Mouse (Mus musculus) C2C12 (cell line): ENCODE results near the gene Saa2.

Source experiments
- CEBPB ChIP-seq: IDR thresholded peaks from one replicate; pipeline ENCODE4 v1.6.1; 2011; ENCODE audit warnings: low read depth, mild to moderate bottlenecking, control low read depth, moderate library complexity
- CTCF ChIP-seq: IDR thresholded peaks from one replicate; pipeline ENCODE4 v1.5.1; 2011; ENCODE audit not compliant: control insufficient read depth, insufficient read depth, insufficient read length
- MAX ChIP-seq: IDR thresholded peaks from one replicate; pipeline ENCODE4 v1.6.1; 2011; ENCODE audit warnings: mild to moderate bottlenecking, control low read depth
- MYOD1 ChIP-seq: IDR thresholded peaks from one replicate; pipeline ENCODE4 v1.6.1; 2011; ENCODE audit warnings: low read depth; ENCODE audit not compliant: control insufficient read depth, insufficient read length
- MYOG ChIP-seq: IDR thresholded peaks from one replicate; pipeline ENCODE4 v1.6.1; 2011; ENCODE audit not compliant: control insufficient read depth, insufficient read length; ENCODE audit errors: extremely low read depth
- USF1 ChIP-seq: IDR thresholded peaks from one replicate; pipeline ENCODE4 v1.6.1; 2011; ENCODE audit warnings: low read depth, mild to moderate bottlenecking, control low read depth, moderate library complexity

DNA sequence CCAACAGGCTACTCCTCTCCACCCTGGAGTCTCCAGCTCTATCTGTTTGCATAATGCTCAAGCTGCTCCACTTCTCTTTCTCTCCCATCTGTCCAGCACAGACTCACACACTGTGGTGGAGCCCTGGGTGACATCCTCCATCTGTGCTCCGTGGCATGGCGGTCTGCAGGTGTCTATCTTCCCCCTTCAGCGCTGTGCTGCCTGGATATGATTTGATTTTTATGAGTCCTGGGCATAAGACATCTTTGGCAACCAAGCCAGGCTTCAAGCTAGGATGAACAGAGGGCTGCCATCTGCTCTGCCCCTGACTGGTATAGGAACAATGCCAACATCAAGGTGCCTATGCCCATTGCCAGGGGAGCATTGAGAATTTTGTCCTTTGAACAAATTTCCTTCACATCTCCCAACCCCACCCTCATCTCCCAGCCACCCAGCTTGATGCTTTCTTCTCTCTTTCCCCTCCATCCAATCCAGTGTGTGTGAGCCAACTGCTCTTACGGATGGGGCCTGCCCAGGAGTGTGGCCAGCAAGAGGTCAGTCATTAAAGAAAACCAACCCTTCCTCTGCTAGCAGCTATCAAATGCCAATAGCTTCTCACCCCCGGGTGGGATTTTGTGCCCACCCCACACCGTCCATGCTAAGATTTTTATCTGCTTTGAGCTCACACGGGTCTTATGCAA, 32.9 kb upstream of the Saa2 start:
- no peak for TF ChIP-seq MYOD1
- no peak for TF ChIP-seq CTCF
- no peak for TF ChIP-seq USF1
- TF ChIP-seq MYOG: no peak
- no peak for TF ChIP-seq MAX
- no peak for TF ChIP-seq CEBPB
